Mouse (Mus musculus): ENCODE measurements at regions not wholly inside any gene's neighbourhood (a gene's known extent, or its start where the extent isn't known, plus 50 kb on each side); places are given as distances from the start of the nearest gene placed in this dataset.

DNA sequence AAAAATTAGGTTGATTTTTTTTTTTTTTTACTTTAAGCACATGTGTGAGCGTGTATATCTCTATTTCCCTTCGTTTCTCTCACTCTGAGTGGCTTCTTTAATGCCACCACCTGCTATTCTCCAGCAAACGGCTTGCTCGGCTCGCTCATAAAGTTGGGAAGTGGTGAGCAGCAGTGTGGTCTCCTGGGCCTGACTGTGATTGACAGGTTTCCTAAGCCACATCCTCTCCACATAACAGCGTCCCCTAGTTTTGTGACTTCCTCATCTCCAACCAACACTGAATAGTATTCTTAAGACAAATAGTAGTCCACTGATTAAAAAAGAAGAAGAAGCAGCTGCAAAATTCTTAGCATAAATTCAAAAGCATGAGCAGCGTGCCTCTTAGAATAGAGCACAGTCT is 145.7 kb upstream of the Gpc5 start:
- TF ChIP-seq CTCF (IDR thresholded peaks at IDR 0.05; ENCODE audit: insufficient read depth, low read length) (no peak), POLR2A (IDR thresholded peaks at IDR 0.05; ENCODE audit: borderline replicate concordance, extremely low read depth, low read depth, low read length) (no peak)
